Mouse (Mus musculus) kidney, adult 8-10 months (tissue): ENCODE measurements around the gene Gm28102.
"Not testable (repeated sequence)": the region's sequence is repeated elsewhere in the genome, so short reads cannot be mapped to it uniquely, and the experiment has no call there.

Experiments
- DNase-seq, 2 experiments: peaks; one replicate each; pipeline ENCODE4 v3.0.0; 2022

Gene Gm28102

GRCm38 (mm10) chrY:88053015-88053414, at the start of gene Gm28102:
Gene Gm28102 (plus strand): TSS chrY:88053315.
- DNase-seq: not testable (repeated sequence)
